Mouse (Mus musculus) neural tube, embryonic 13.5 days (tissue): Measurements from ENCODE around the gene Fam120a. TPM values are rescaled to one million over a fixed set of nuclear protein-coding genes. Genes with fewer than 3 reads are reported as not detected.
A peak's percentile ranks its signal among the peaks of the same experiment; 100 is the strongest.

ENCODE experiments used
- ATAC-seq: fragments of 200-750 bp; cut with Nextera tagmentation; 2 replicates; pipeline ENCODE4 v1.8.0; 2017; ENCODE audit warnings: low read depth, mild to moderate bottlenecking, moderate TSS enrichment, moderate library complexity
- H3K27ac ChIP-seq: fragments of 300-500 bp; sonication (generic); replicated peaks from 2 replicates; pipeline ENCODE4 v1.5.1; 2015; ENCODE audit warnings: moderate library complexity, mild to moderate bottlenecking, inconsistent platforms
- H3K27me3 ChIP-seq: fragments of 300-500 bp; sonication (generic); 2 replicates; pipeline ENCODE4 v1.6.1; 2015; ENCODE audit warnings: mild to moderate bottlenecking, inconsistent platforms
- H3K36me3 ChIP-seq: fragments of 300-500 bp; sonication (generic); 2 replicates; pipeline ENCODE4 v1.6.1; 2015; ENCODE audit warnings: mild to moderate bottlenecking, inconsistent platforms
- H3K4me1 ChIP-seq: fragments of 300-500 bp; sonication (generic); replicated peaks from 2 replicates; pipeline ENCODE4 v1.6.1; 2015; ENCODE audit warnings: inconsistent platforms
- H3K4me2 ChIP-seq: fragments of 300-500 bp; sonication (generic); 2 replicates; pipeline ENCODE4 v1.6.1; 2015; ENCODE audit warnings: inconsistent platforms, mild to moderate bottlenecking, moderate library complexity
- H3K4me3 ChIP-seq: fragments of 300-500 bp; sonication (generic); 2 replicates; pipeline ENCODE4 v1.5.1; 2015; ENCODE audit warnings: mild to moderate bottlenecking, inconsistent platforms
- H3K9ac ChIP-seq: fragments of 300-500 bp; sonication (generic); 2 replicates; pipeline ENCODE4 v1.6.1; 2015; ENCODE audit warnings: moderate library complexity, mild to moderate bottlenecking, inconsistent platforms
- H3K9me3 ChIP-seq: fragments of 300-500 bp; sonication (generic); 2 replicates; pipeline ENCODE4 v1.6.1; 2016; ENCODE audit warnings: inconsistent platforms
- WGBS: fragments of 180-500 bp; shearing (Covaris S2); methylation state at CpG from one replicate; pipeline ENCODE4 v1.1.7; 2015; 5-methylcytosine and 5-hydroxymethylcytosine counted together
- polyA plus RNA-seq: library from polyadenylated mRNA; unstranded; fragments of >200 nt; fragmentation: Nextera tagmentation; extraction: Ambion mirVana; gene quantifications from 2 replicates; pipeline ENCODE4 v1.2.1, GENCODE M21; 2015

Gene Fam120a
- polyA plus RNA-seq, 1 experiment from 2014 or later = 13.2 TPM

GRCm38 (mm10) chr13:48843530-48843929 lies 124.3 kb downstream of the Fam120a start:
- Histone ChIP-seq H3K27me3 (no peaks in the 10 kb centered on the region), H3K4me3 (no peak overlapping the region), H3K36me3 (no peaks in the 10 kb centered on the region), H3K9ac (no peak overlapping the region), H3K4me2 (no peak overlapping the region), H3K4me1 (peaks cover 10% of the 10 kb centered on the region), H3K9me3 (no peaks in the 10 kb centered on the region), H3K27ac (no peak overlapping the region)
- WGBS = 88% methylated on average over 1 of the region's 1 CpGs
- ATAC-seq = no peak

- H3K27me3 ChIP-seq = no peaks in the 10 kb centered on the region
- no peak for ATAC-seq
- WGBS = 58% methylated on average over 5 of the region's 5 CpGs
Observed at GRCm38 (mm10) chr13:48841905-48842592, 125.8 kb downstream of the Fam120a start.

GRCm38 (mm10) chr13:48838284-48838683 lies 129.5 kb downstream of the Fam120a start:
- no peak overlapping the region for H3K27ac ChIP-seq
- no peak for ATAC-seq
- H3K36me3 ChIP-seq = peaks cover 9% of the 10 kb centered on the region; the same call in 1 of the 2 replicates
- no peak overlapping the region for H3K4me2 ChIP-seq
- H3K4me1 ChIP-seq = peaks cover 6% of the 10 kb centered on the region
- 96% methylated on average over 2 of the region's 2 CpGs for WGBS
- H3K4me3 ChIP-seq = no peak overlapping the region
- H3K9me3 ChIP-seq = no peaks in the 10 kb centered on the region
- H3K27me3 ChIP-seq = no peaks in the 10 kb centered on the region
- H3K9ac ChIP-seq = no peak overlapping the region

More at GRCm38 (mm10) chr13:48841905-48842592, 125.8 kb downstream of the Fam120a start:
- Histone ChIP-seq H3K4me2 (no peak overlapping the region), H3K9me3 (no peaks in the 10 kb centered on the region), H3K36me3 (no peaks in the 10 kb centered on the region), H3K4me1 (peaks cover 6% of the 10 kb centered on the region), H3K9ac (no peak overlapping the region), H3K4me3 (no peak overlapping the region), H3K27ac (no peak overlapping the region)

- Histone ChIP-seq H3K9ac (no peak overlapping the region), H3K27ac (no peak overlapping the region), H3K4me2 (no peak overlapping the region), H3K27me3 (no peaks in the 10 kb centered on the region), H3K4me1 (peaks cover 6% of the 10 kb centered on the region), H3K4me3 (no peak overlapping the region), H3K9me3 (no peaks in the 10 kb centered on the region), H3K36me3 (peaks cover 9% of the 10 kb centered on the region; the same call in 1 of the 2 replicates)
- 86% methylated on average over 6 of the region's 6 CpGs for WGBS
- no peak for ATAC-seq
Observed at GRCm38 (mm10) chr13:48837537-48837936, 130.3 kb downstream of the Fam120a start.

GRCm38 (mm10) chr13:48830528-48831250 lies 137.1 kb downstream of the Fam120a start:
- H3K27ac ChIP-seq = peak overlapping the region; percentile 73
- H3K27me3 ChIP-seq = no peaks in the 10 kb centered on the region
- no peaks in the 10 kb centered on the region for H3K9me3 ChIP-seq
- no peak overlapping the region for H3K4me3 ChIP-seq
- H3K36me3 ChIP-seq = peaks cover 48% of the 10 kb centered on the region
- peak; percentile 61; the same call in 1 of the 2 replicates for ATAC-seq
- no peaks in the 10 kb centered on the region for H3K4me1 ChIP-seq
- WGBS = 74% methylated on average over 14 of the region's 14 CpGs
- no peak overlapping the region for H3K9ac ChIP-seq
- no peak overlapping the region for H3K4me2 ChIP-seq

- ATAC-seq = no peak
- Histone ChIP-seq H3K4me3 (no peak overlapping the region), H3K9ac (no peak overlapping the region), H3K27me3 (no peaks in the 10 kb centered on the region), H3K4me2 (no peak overlapping the region), H3K36me3 (peaks cover 57% of the 10 kb centered on the region), H3K9me3 (no peaks in the 10 kb centered on the region), H3K4me1 (no peaks in the 10 kb centered on the region), H3K27ac (no peak overlapping the region)
- WGBS = 88% methylated on average over 4 of the region's 4 CpGs
Observed at GRCm38 (mm10) chr13:48829780-48830179, 138.0 kb downstream of the Fam120a start.

Other genes with a start within 250 kb of the Fam120a start
- gene Phf2, start 96.9 kb downstream of the Fam120a start, polyA plus RNA-seq = 9.6 and 9.7 TPM in 2 replicates
- 17.2 and 17.9 TPM in 2 replicates for gene Wnk2, start 180.0 kb upstream of the Fam120a start, polyA plus RNA-seq
- 21.8 and 24.6 TPM in 2 replicates for gene Ninj1, start 219.5 kb upstream of the Fam120a start, polyA plus RNA-seq
- 35.3 and 47.8 TPM in 2 replicates for gene Card19, start 248.0 kb upstream of the Fam120a start, polyA plus RNA-seq